Mouse (Mus musculus) kidney, postnatal 0 days (tissue): ENCODE data around the gene Ass1. TPM values are rescaled to one million over a fixed set of nuclear protein-coding genes. Genes with fewer than 3 reads are reported as not detected.

ENCODE experiments used
- ATAC-seq: fragments of 200-750 bp; cut with Nextera tagmentation; replicated peaks from 2 replicates; pipeline ENCODE4 v1.8.0; 2017; ENCODE audit warnings: low read depth, moderate number of reproducible peaks, moderate TSS enrichment, moderate library complexity; ENCODE audit not compliant: low FRiP score
- DNase-seq: peaks from one replicate; pipeline ENCODE4 v3.0.0-alpha.2; 2016; ENCODE audit warnings: low spot score
- H3K27ac ChIP-seq: fragments of 300-500 bp; sonication (generic); 2 replicates; pipeline ENCODE4 v1.5.1; 2014; ENCODE audit warnings: mild to moderate bottlenecking
- H3K27me3 ChIP-seq: fragments of 300-500 bp; sonication (generic); 2 replicates; pipeline ENCODE4 v1.6.1; 2014; ENCODE audit warnings: low read length, mixed read lengths; ENCODE audit not compliant: insufficient read depth
- H3K36me3 ChIP-seq: fragments of 300-500 bp; sonication (generic); 2 replicates; pipeline ENCODE4 v1.6.1; 2014; ENCODE audit warnings: low read length, mixed read lengths; ENCODE audit not compliant: insufficient read depth
- H3K4me1 ChIP-seq: fragments of 300-500 bp; sonication (generic); replicated peaks from 2 replicates; pipeline ENCODE4 v1.6.1; 2014; ENCODE audit warnings: antibody characterized with exemption, low read length, mixed read lengths; ENCODE audit not compliant: insufficient read depth
- H3K4me2 ChIP-seq: fragments of 300-500 bp; sonication (generic); 2 replicates; pipeline ENCODE4 v1.6.1; 2014; ENCODE audit warnings: mild to moderate bottlenecking, low read length, moderate library complexity, mixed read lengths
- H3K4me3 ChIP-seq: fragments of 300-500 bp; sonication (generic); replicated peaks from 2 replicates; pipeline ENCODE4 v1.5.1; 2014; ENCODE audit warnings: low read depth, low read length
- H3K9ac ChIP-seq: fragments of 300-500 bp; sonication (generic); 2 replicates; pipeline ENCODE4 v1.6.1; 2014; ENCODE audit warnings: low read depth, low read length
- H3K9me3 ChIP-seq: fragments of 300-500 bp; sonication (generic); replicated peaks from 2 replicates; pipeline ENCODE4 v1.6.1; 2016; ENCODE audit warnings: low read length, inconsistent platforms, mixed read lengths
- CTCF ChIP-seq: IDR thresholded peaks from 2 replicates; pipeline ENCODE4 v1.5.1; 2016; ENCODE audit warnings: antibody characterized with exemption, low read depth, mild to moderate bottlenecking, moderate library complexity
- WGBS: fragments of 180-500 bp; shearing (Covaris S2); extraction: QIAGEN DNeasy Blood & Tissue Kit; methylation state at CpG from one replicate; pipeline ENCODE4 v1.1.7; 2014; 5-methylcytosine and 5-hydroxymethylcytosine counted together
- polyA plus RNA-seq: library from polyadenylated mRNA; unstranded; fragments of >200 nt; fragmentation: Nextera tagmentation; extraction: Ambion mirVana; gene quantifications from 2 replicates; pipeline ENCODE4 v1.2.1, GENCODE M21; 2015

The Ass1 gene
- polyA plus RNA-seq, 1 experiment from 2014 or later = 319 TPM

GRCm38 (mm10) chr2:31453559-31454177, 16.3 kb upstream of the Ass1 start:
- no peak for TF ChIP-seq CTCF
- peak overlapping the region; percentile 32; the same call in 1 of the 2 replicates for H3K27ac ChIP-seq
- H3K9ac ChIP-seq = no peak overlapping the region
- no peaks in the 10 kb centered on the region for H3K9me3 ChIP-seq
- no peaks in the 10 kb centered on the region for H3K36me3 ChIP-seq
- H3K4me3 ChIP-seq = no peak overlapping the region
- H3K4me1 ChIP-seq = peaks cover 9% of the 10 kb centered on the region; the same call in 1 of the 2 replicates
- DNase-seq = no peak
- no peaks in the 10 kb centered on the region for H3K27me3 ChIP-seq
- no peak overlapping the region for H3K4me2 ChIP-seq
- 34% methylated on average over 11 of the region's 11 CpGs for WGBS
- 0 out of 2 replicates have a peak, but pooled peaks have one; percentile 10 for ATAC-seq

- no peaks in the 10 kb centered on the region for H3K36me3 ChIP-seq
- H3K9me3 ChIP-seq = no peaks in the 10 kb centered on the region
- ATAC-seq (no peak), DNase-seq (no peak)
- TF ChIP-seq CTCF = no peak
- H3K9ac ChIP-seq = no peak overlapping the region
- H3K27me3 ChIP-seq = no peaks in the 10 kb centered on the region
- WGBS = 41% methylated on average over 8 of the region's 8 CpGs
- H3K4me2 ChIP-seq = no peak overlapping the region
- peak overlapping the region; percentile 54 for H3K27ac ChIP-seq
- no peak overlapping the region for H3K4me3 ChIP-seq
- H3K4me1 ChIP-seq = peaks cover 9% of the 10 kb centered on the region; the same call in 1 of the 2 replicates
Measured at GRCm38 (mm10) chr2:31454280-31454679, 15.7 kb upstream of the Ass1 start.

- no peaks in the 10 kb centered on the region for H3K27me3 ChIP-seq
- H3K27ac ChIP-seq = no peak overlapping the region
- DNase-seq (no peak), ATAC-seq (no peak)
- H3K4me1 ChIP-seq = peaks cover 9% of the 10 kb centered on the region; the same call in 1 of the 2 replicates
- H3K36me3 ChIP-seq = no peaks in the 10 kb centered on the region
- 84% methylated on average over 7 of the region's 7 CpGs for WGBS
- TF ChIP-seq CTCF = no peak
- H3K4me2 ChIP-seq = no peak overlapping the region
- no peak overlapping the region for H3K4me3 ChIP-seq
- no peaks in the 10 kb centered on the region for H3K9me3 ChIP-seq
- H3K9ac ChIP-seq = no peak overlapping the region
Measured at GRCm38 (mm10) chr2:31455418-31455817, 14.6 kb upstream of the Ass1 start.

- H3K4me3 ChIP-seq = no peak overlapping the region
- DNase-seq (no peak), ATAC-seq (peak; percentile 27; the same call in 1 of the 2 replicates)
- H3K4me2 ChIP-seq = no peak overlapping the region
- H3K27ac ChIP-seq = peak overlapping the region; percentile 36; the same call in 1 of the 2 replicates
- H3K9me3 ChIP-seq = no peaks in the 10 kb centered on the region
- H3K9ac ChIP-seq = no peak overlapping the region
- no peaks in the 10 kb centered on the region for H3K27me3 ChIP-seq
- WGBS = 58% methylated on average over 5 of the region's 5 CpGs
- no peaks in the 10 kb centered on the region for H3K36me3 ChIP-seq
- no peak for TF ChIP-seq CTCF
- peaks cover 9% of the 10 kb centered on the region; the same call in 1 of the 2 replicates for H3K4me1 ChIP-seq
Measured at GRCm38 (mm10) chr2:31458460-31458859, 11.5 kb upstream of the Ass1 start.

GRCm38 (mm10) chr2:31458989-31459936, 10.7 kb upstream of the Ass1 start:
- Histone ChIP-seq H3K9me3 (no peaks in the 10 kb centered on the region), H3K4me1 (peaks cover 5% of the 10 kb centered on the region; the same call in 1 of the 2 replicates), H3K4me2 (peak overlapping the region; percentile 58), H3K9ac (no peak overlapping the region), H3K27ac (peak overlapping the region; percentile 61), H3K36me3 (no peaks in the 10 kb centered on the region), H3K27me3 (no peaks in the 10 kb centered on the region), H3K4me3 (no peak overlapping the region)
- WGBS = 45% methylated on average over 16 of the region's 16 CpGs
- no peak for TF ChIP-seq CTCF
- DNase-seq = no peak
- peak; percentile 79 for ATAC-seq

- peak; percentile 59 for DNase-seq
- peak; percentile 61 for TF ChIP-seq CTCF
- Histone ChIP-seq H3K4me3 (peak overlapping the region; percentile 29), H3K27ac (peak overlapping the region; percentile 61), H3K27me3 (no peaks in the 10 kb centered on the region), H3K36me3 (no peaks in the 10 kb centered on the region), H3K4me2 (peak overlapping the region; percentile 58), H3K9me3 (no peaks in the 10 kb centered on the region), H3K9ac (no peak overlapping the region), H3K4me1 (no peaks in the 10 kb centered on the region; the same call in 1 of the 2 replicates)
- 2% methylated on average over 48 of the region's 48 CpGs for WGBS
- peak; percentile 43 for ATAC-seq
Measured at GRCm38 (mm10) chr2:31460025-31460571, 9.9 kb upstream of the Ass1 start.
